Mouse (Mus musculus) heart, adult 2 months (tissue): ENCODE measurements at regions not wholly inside any gene's neighbourhood (a gene's known extent, or its start where the extent isn't known, plus 50 kb on each side); places are given as distances from the start of the nearest gene placed in this dataset.
"Not testable (repeated sequence)": the region's sequence is repeated elsewhere in the genome, so short reads cannot be mapped to it uniquely, and the experiment has no call there.

Experiments
- DNase-seq, 2 experiments: peaks; one replicate each; pipeline ENCODE4 v3.0.0; 2021
- H3K27ac ChIP-seq: fragments of 200-600 bp; 2 replicates; pipeline ENCODE4 v1.8.1; 2022
- H3K27me3 ChIP-seq: fragments of 200-500 bp; 2 replicates; pipeline ENCODE4 v1.6.1; 2012; ENCODE audit warnings: mild to moderate bottlenecking, low read length, inconsistent platforms, mixed read lengths; ENCODE audit not compliant: control insufficient read depth, insufficient read depth
- H3K36me3 ChIP-seq: fragments of 200-500 bp; 2 replicates; pipeline ENCODE4 v1.6.1; 2012; ENCODE audit warnings: low read length, inconsistent platforms; ENCODE audit not compliant: control insufficient read depth, insufficient read depth
- H3K4me1 ChIP-seq: fragments of 200-500 bp; 2 replicates; pipeline ENCODE4 v1.6.1; 2011; ENCODE audit warnings: low read length; ENCODE audit not compliant: control insufficient read depth, insufficient read depth
- H3K4me3 ChIP-seq: fragments of 200-600 bp; 2 replicates; pipeline ENCODE4 v1.8.1; 2022
- H3K79me2 ChIP-seq: fragments of 200-500 bp; replicated peaks from 2 replicates; pipeline ENCODE4 v1.6.1; 2012; ENCODE audit warnings: mild to moderate bottlenecking, inconsistent platforms, low read length, moderate library complexity, mixed read lengths; ENCODE audit not compliant: control insufficient read depth, insufficient read depth
- H3K9ac ChIP-seq: fragments of 200-500 bp; 2 replicates; pipeline ENCODE4 v1.6.1; 2012; ENCODE audit warnings: low read depth, mild to moderate bottlenecking, control low read depth, inconsistent platforms, low read length, mixed read lengths
- CTCF ChIP-seq: fragments of 200-600 bp; IDR thresholded peaks from 2 replicates; pipeline ENCODE4 v1.8.1; 2022; ENCODE audit warnings: antibody characterized with exemption, mild to moderate bottlenecking, moderate library complexity
- EP300 ChIP-seq: fragments of 200-500 bp; IDR thresholded peaks from 2 replicates; pipeline ENCODE4 v1.6.1; 2011; ENCODE audit warnings: low read depth, low read length, control low read depth; ENCODE audit not compliant: insufficient read depth
- POLR2A ChIP-seq: fragments of 200-500 bp; IDR thresholded peaks from 2 replicates; pipeline ENCODE4 v1.6.1; 2011; ENCODE audit warnings: mild to moderate bottlenecking, low read depth, low read length, control low read depth; ENCODE audit not compliant: insufficient read depth
- whole genome bisulfite sequencing: fragments of 180-500 bp; shearing (Covaris S2); methylation state at CpG from one replicate; pipeline ENCODE4 v1.1.7; 2018; 5-methylcytosine and 5-hydroxymethylcytosine counted together
- intact Hi-C: fragments of 180-260 bp; cut with DNase I; formaldehyde crosslinking; loops from one replicate; pipeline ENCODE4 v1.15.1; 2025

DNA sequence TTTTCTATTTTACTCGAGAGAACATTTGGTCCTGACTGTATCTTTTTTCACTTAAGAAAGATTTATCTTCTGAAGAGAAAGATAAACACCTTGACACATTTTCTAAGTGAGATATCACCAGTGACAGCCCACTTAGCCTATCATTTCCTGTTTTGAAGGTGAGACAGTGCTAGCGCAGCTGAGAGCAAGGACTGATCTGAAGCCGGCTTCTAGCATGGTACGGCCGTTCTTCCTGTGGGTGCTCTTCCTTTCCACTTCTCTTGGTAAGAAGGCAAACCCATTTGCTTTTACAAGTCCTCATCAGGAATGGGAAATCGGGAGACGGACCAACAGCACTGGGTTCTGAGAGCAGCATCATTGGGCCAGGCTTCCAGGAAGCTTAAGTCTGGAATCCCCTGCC is 293.1 kb downstream of the Dad1 start:
- Histone ChIP-seq H3K79me2 (no peaks in the 10 kb centered on the region), H3K27ac (no peak overlapping the region), H3K9ac (no peak overlapping the region), H3K36me3 (no peaks in the 10 kb centered on the region), H3K4me3 (no peak overlapping the region), H3K4me1 (no peaks in the 10 kb centered on the region), H3K27me3 (no peaks in the 10 kb centered on the region)
- WGBS: 18% methylated on average over 7 of the region's 7 CpGs
- no peak for DNase-seq
- intact Hi-C loops: no loop called here
- TF ChIP-seq POLR2A (no peak), EP300 (no peak), CTCF (no peak)

DNA sequence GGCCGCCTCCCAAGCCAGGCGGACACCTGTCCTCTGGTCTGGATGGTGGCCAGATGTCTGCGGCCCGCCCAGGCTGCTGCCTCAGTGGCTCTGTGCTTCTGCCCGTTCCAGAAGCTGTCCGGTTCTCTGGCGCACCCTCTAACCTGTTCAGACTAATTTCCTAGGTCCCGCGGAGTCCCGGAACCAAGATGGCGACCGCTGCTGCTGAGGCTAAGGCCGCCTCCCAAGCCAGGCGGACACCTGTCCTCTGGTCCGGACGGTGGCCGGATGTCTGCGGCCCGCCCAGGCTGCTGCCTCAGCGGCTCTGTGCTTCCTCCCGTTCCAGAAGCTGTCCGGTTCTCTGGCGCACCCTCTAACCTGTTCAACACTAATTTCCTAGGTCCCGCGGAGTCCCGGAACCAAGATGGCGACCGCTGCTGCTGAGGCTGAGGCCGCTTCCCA is 318.1 kb downstream of the Dad1 start:
- H3K27ac ChIP-seq, H3K9ac ChIP-seq, H3K36me3 ChIP-seq, H3K79me2 ChIP-seq, intact Hi-C loops, H3K27me3 ChIP-seq, H3K4me1 ChIP-seq, H3K4me3 ChIP-seq: not testable (repeated sequence)
- DNase-seq: peak; percentile 77 to 88
- 92% methylated on average over 29 of the region's 29 CpGs for WGBS

DNA sequence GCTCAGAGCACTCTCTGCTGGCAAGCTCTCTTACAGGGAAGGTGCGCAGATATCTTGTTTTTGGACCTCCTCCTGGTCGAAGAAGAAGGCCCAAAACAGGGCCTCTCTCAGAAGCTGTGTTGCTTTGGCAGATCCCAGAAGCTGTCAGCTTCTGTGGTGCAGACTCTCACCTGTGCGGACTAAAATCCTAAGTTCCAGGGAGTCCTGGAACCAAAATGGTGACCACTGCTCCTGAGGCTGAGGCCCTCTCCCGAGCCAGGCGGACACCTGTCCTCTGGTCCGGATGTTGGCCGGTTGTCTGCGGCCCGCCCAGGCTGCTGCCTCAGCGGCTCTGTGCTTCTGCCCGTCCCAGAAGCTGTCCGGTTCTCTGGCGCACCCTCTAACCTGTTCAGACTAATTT is 318.6 kb downstream of the Dad1 start:
- H3K36me3 ChIP-seq, H3K9ac ChIP-seq, intact Hi-C loops, H3K27ac ChIP-seq, H3K27me3 ChIP-seq, H3K79me2 ChIP-seq, H3K4me3 ChIP-seq, H3K4me1 ChIP-seq: not testable (repeated sequence)
- peak; percentile 69 to 76 for DNase-seq
- 91% methylated on average over 9 of the region's 13 CpGs for WGBS

- Histone ChIP-seq H3K27me3 (no peaks in the 10 kb centered on the region), H3K4me3 (no peak overlapping the region), H3K9ac (no peak overlapping the region), H3K4me1 (no peaks in the 10 kb centered on the region; the same call in 1 of the 2 replicates), H3K79me2 (no peaks in the 10 kb centered on the region), H3K27ac (no peak overlapping the region), H3K36me3 (no peaks in the 10 kb centered on the region)
- intact Hi-C loops: no loop called here
- WGBS: 31% methylated on average over 1 of the region's 1 CpGs
- TF ChIP-seq POLR2A: no peak
- TF ChIP-seq EP300: no peak
- no peak for TF ChIP-seq CTCF
- DNase-seq: no peak
Measured at GRCm38 (mm10) chr14:53910871-53911270, 343.0 kb downstream of the Dad1 start.

- H3K9ac ChIP-seq: no peak overlapping the region
- no peak overlapping the region for H3K27ac ChIP-seq
- TF ChIP-seq EP300 (no peak), POLR2A (no peak), CTCF (no peak)
- H3K36me3 ChIP-seq: no peaks in the 10 kb centered on the region
- WGBS: 41% methylated on average over 3 of the region's 3 CpGs
- no peaks in the 10 kb centered on the region for H3K27me3 ChIP-seq
- DNase-seq: no peak
- no peaks in the 10 kb centered on the region for H3K4me1 ChIP-seq
- H3K4me3 ChIP-seq: no peak overlapping the region
- intact Hi-C loops: no loop called here
- H3K79me2 ChIP-seq: no peaks in the 10 kb centered on the region
Measured at GRCm38 (mm10) chr14:53904578-53904977, 349.3 kb downstream of the Dad1 start.

DNA sequence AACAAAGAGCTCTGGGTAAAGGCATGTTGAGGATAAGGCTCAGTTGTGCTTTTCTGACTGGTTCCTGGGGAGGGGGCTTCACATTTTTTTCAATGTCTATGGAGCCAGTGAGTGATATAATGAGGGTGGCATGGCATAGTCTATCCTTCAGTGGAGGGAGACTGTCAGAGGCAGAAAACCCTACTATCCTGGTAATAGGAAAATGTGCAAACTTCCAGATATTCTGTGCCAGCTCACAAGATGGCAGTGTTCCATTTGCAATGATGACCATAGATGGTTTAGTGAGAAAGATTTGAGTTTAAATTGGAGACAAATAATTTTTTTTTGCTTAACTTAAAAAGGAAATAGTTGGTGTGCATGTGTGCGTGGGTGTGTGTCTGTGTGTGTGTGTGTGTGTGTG is 352.8 kb downstream of the Dad1 start:
- no peak overlapping the region for H3K27ac ChIP-seq
- no peak for DNase-seq
- no peak overlapping the region for H3K4me3 ChIP-seq
- H3K36me3 ChIP-seq: no peaks in the 10 kb centered on the region
- 47% methylated on average over 1 of the region's 1 CpGs for WGBS
- H3K27me3 ChIP-seq: no peaks in the 10 kb centered on the region
- no peak for TF ChIP-seq EP300
- TF ChIP-seq CTCF: no peak
- TF ChIP-seq POLR2A: no peak
- intact Hi-C loops: no loop called here
- H3K79me2 ChIP-seq: no peaks in the 10 kb centered on the region
- H3K9ac ChIP-seq: no peak overlapping the region
- no peaks in the 10 kb centered on the region for H3K4me1 ChIP-seq

DNA sequence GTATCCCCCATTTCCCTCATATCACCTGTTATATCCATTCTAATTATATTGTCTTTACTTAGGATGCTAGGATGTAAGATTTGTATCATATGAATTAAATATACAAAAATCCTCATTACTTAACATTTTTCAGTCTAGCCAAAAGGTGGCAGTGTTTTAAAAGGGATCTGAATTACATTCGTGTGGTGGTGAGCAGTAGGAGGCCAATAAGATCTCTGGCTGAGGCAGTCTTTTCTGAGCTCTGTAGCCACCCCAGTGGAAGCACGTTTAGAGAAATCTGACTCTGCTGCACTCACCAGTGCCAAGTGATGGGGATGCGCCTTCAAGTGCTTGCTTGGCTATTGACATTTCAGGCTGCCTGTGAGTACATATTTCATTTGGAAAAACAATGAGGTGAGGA is 372.6 kb downstream of the Dad1 start:
- Histone ChIP-seq H3K4me1 (no peaks in the 10 kb centered on the region), H3K27ac (no peak overlapping the region), H3K9ac (no peak overlapping the region), H3K36me3 (no peaks in the 10 kb centered on the region), H3K27me3 (0 out of 2 replicates have a peak, but pooled peaks cover 1% of the 10 kb centered on the region), H3K4me3 (no peak overlapping the region), H3K79me2 (no peaks in the 10 kb centered on the region)
- 6% methylated on average over 3 of the region's 3 CpGs for whole genome bisulfite sequencing
- intact Hi-C loops: loop anchor here (10.0 kb wide), 1 partner anchor 273 kb away; no protein-coding TSS in a partner anchor
- no peak for DNase-seq
- TF ChIP-seq POLR2A (no peak), CTCF (peak; percentile 41), EP300 (no peak)
